Mouse (Mus musculus): ENCODE data around the gene Atxn7l2.

- TF ChIP-seq GATA1 (IDR thresholded peaks at IDR 0.05; ENCODE audit: borderline replicate concordance, low read length) (no peak), FLI1 (IDR thresholded peaks at IDR 0.05; ENCODE audit: low read length) (no peak)
Measured at GRCm38 (mm10) chr3:108193686-108194085, 17.0 kb downstream of the Atxn7l2 start.
